Mouse (Mus musculus) cerebellum, adult 11 months (tissue): ENCODE measurements around the gene Gpr141.

Source experiments
- DNase-seq: peaks from one replicate; pipeline ENCODE4 v3.0.0; 2022

Gene Gpr141

DNA sequence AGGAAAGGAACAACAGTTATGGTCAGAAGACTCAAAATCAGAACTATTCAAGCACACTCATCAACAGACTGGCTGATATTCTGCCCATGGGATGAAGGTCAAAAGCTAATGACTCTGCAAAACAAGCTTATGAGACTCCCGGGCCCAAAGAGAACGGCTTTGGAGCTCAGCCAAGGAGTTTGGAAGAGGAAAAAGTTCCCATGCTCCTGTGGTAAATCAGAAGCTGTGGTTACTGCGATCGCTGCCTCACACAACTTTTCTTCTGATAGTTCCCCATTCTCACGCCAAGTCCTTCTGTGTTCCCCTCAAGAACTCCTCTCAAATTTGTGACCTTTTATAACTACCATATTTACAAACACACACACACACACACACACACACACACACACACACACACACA lies 105.1 kb downstream of the Gpr141 start:
- DNase-seq: no peak

DNA sequence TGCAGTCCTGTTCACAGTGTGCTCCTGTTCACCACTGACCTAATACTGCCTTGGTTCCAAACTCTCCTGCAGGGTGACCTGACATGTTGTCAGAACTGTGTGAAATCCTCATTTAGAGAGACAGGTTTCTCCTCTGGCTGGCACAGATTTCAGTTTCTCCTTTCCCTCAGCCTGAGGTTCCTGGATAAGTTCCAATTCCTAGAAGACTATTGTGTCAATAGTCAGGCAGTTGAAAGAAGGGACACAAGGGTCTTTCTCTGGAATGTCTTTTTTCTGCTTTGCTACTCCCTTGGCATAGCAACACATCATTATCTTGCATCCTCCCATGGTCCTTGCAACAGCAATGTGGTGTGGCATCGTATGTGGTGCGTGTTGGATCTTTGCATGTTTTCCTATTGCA lies 106.9 kb downstream of the Gpr141 start:
- DNase-seq: no peak

DNA sequence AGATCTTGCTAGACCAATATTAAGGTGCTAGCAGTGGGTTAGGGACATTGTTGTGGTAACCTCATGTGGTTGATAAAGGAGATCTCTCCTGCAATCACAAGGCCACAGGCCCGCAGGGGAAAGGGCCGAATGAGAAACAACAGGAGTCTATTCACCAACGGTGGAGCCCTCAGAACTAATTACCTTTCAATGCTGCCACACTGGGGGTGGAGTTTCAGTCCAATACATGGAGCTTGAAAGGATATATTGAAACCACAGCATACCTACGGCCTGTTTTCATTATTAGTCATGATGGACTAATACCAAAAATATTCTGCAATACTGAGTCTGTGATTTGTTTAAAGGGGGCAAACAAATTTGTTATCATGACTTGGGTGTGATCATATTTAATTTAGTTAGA lies 120.3 kb downstream of the Gpr141 start:
- DNase-seq: no peak

DNA sequence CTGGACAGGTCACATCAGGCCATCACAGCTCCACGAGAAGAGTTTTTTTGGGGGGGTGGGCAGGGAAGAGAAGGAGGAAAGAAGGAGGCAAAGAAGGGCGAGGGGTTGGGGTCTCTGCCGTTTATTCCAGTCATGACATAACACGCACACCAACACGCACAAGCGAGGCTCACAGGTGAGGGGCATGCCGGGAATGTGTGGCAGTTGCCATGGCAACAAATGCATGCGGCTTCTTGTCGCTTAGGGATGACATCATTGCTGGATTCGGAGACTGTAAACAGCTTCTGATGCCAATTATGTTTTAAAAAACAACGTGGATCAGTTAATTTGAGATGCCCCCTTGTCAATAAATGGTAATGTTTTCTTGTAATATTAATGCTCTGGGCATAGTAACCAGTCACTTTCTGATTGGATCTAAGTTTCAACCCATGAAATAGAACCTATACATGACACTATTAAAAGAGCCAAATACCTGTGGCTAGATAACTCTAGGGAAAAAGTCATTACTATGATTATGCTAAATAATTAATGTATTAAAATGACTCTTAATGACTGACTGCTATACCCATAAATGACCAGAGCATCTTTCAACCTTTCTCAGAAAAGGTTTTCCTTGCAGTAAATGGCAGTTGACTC lies 122.5 kb downstream of the Gpr141 start:
- DNase-seq: peak; percentile 6

DNA sequence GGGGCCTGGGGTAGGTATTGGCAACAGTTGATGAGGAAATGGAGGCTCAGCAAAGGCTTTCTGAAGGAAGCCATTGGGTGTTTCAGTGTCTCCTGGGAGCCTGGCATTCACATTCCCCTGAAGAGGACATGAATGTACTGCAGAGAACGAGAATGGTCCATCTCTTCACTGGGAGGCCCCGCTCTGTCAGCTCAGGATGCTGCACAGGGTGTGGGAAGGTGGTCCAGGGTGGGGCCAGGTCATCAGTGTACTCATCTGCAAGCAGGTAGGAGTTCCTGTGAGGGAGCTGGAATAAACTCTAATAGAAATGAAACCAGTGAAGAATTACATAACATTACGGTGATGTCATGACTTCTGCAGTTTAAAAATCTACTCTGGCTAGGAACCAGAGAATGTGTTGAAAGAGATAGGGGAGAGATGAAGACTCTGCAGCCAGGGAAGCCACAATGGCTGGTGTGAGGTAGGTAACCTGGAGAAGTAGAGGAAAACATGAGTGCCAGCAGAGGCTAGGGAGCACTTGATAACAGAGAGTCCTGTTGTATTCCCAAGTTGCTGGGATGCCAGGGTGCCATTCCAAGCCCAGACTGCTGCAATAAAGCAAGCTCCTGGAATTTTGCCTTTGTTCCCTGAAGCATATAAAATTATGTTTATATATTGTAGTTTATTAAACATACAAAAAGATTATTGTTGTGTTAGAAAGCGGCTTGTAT lies 123.2 kb downstream of the Gpr141 start:
- no peak for DNase-seq
